21 mouse cellular contexts compared by ENCODE assay signal in the genomic region with DNA sequence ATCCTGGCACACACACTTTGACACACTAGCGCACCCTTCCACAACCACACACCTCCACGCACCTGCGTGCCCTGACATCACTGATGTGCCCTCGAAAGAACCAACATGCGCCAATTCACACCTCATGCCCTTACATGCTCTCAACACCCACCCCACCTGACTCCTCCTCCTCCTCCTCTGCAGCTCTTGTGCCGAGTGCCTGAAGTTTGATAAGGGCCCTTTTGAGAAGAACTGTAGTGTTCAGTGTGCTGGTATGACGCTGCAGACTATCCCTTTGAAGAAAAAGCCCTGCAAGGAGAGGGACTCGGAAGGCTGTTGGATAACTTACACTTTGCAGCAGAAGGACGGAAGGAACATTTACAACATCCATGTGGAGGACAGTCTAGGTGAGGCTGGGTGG. TPM values are rescaled to one million over a fixed set of nuclear protein-coding genes. Genes with fewer than 3 reads are reported as not detected.
"Had no signal": no experiment of that assay in that cellular context is flagged by ENCODE, and none has a peak within 500 bp of the region (broad histone marks: within the 10 kb centered on the region; RNA-seq: fewer than 3 reads in every experiment).

No protein-coding gene starts in this region.

- H3K27ac ChIP-seq: kidney, postnatal 0 days; limb, embryonic 12.5 days; limb, embryonic 15.5 days; lung, embryonic 15.5 days; macrophage; midbrain, embryonic 10.5 days; midbrain, embryonic 13.5 days; neural tube, embryonic 13.5 days; stomach, embryonic 15.5 days had no signal

- H3K4me3 ChIP-seq: limb, embryonic 12.5 days; limb, embryonic 15.5 days; lung, embryonic 15.5 days; midbrain, embryonic 10.5 days; midbrain, embryonic 13.5 days; myocyte; neural tube, embryonic 13.5 days; stomach, embryonic 15.5 days had no signal

- H3K9ac ChIP-seq: limb, embryonic 12.5 days; limb, embryonic 15.5 days; lung, embryonic 15.5 days; midbrain, embryonic 13.5 days; neural tube, embryonic 13.5 days; stomach, embryonic 15.5 days had no signal

- H3K9me3 ChIP-seq: limb, embryonic 12.5 days; limb, embryonic 15.5 days; lung, embryonic 15.5 days; midbrain, embryonic 10.5 days; midbrain, embryonic 13.5 days; neural tube, embryonic 13.5 days; stomach, embryonic 15.5 days had no signal

- H3K27me3 ChIP-seq: limb, embryonic 12.5 days; limb, embryonic 15.5 days; lung, embryonic 15.5 days; midbrain, embryonic 13.5 days; neural tube, embryonic 13.5 days; stomach, embryonic 15.5 days had no signal

- DNase-seq: kidney, adult 2 months; kidney, postnatal 25 days; left cerebral cortex, postnatal 4 days; retina, postnatal 1 day; right cerebral cortex, postnatal 25 days; spleen, adult 18-20 months; thymus, postnatal 36 days had no signal

- ATAC-seq: intestine, postnatal 0 days; midbrain, embryonic 13.5 days; midbrain, embryonic 16.5 days had no signal

- H3K36me3 ChIP-seq: limb, embryonic 12.5 days; limb, embryonic 15.5 days; lung, embryonic 15.5 days; midbrain, embryonic 10.5 days; midbrain, embryonic 13.5 days; neural tube, embryonic 13.5 days; stomach, embryonic 15.5 days had no signal

- H3K4me2 ChIP-seq: limb, embryonic 12.5 days; limb, embryonic 15.5 days; lung, embryonic 15.5 days; midbrain, embryonic 13.5 days; neural tube, embryonic 13.5 days; stomach, embryonic 15.5 days had no signal

- H3K4me1 ChIP-seq: limb, embryonic 12.5 days; limb, embryonic 15.5 days; lung, embryonic 15.5 days; midbrain, embryonic 10.5 days; midbrain, embryonic 13.5 days; neural tube, embryonic 13.5 days; stomach, embryonic 15.5 days had no signal

RNA-seq across cellular contexts. Expression of a gene that starts 45.2 kb away (rescaled TPM):
- total RNA-seq: neutrophil, adult 5-6 weeks had no signal
- polyA plus RNA-seq: kidney, adult 2 months; liver, embryonic 16.5 days had no signal
